ENCODE assay signal across 27 mouse cellular contexts in the genomic region with DNA sequence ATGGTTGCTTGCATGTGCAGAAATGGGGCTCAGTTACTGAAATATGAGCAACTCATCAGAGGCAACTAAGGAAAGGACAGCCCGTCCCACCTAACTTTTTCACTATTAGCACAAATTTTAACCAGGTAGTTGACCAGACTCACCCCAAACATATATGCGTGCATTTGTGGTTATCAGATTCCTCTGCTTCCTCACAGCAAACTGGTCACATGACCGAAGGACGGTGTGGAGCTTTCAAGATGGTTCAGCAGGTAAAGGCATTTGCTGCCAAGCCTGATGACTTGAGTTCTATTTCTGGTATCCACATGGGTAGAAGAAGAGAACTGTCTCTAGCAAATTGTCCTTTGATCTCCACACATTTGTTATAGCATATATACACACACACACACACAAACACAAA. TPM values are rescaled to one million over a fixed set of nuclear protein-coding genes. Genes with fewer than 3 reads are reported as not detected.
"Had no signal": no experiment of that assay in that cellular context is flagged by ENCODE, and none has a peak within 500 bp of the region (broad histone marks: within the 10 kb centered on the region; RNA-seq: fewer than 3 reads in every experiment).

No protein-coding gene starts in this region.

- H3K36me3 ChIP-seq: heart, embryonic 13.5 days; heart, embryonic 15.5 days; hindbrain, embryonic 13.5 days; hindbrain, embryonic 15.5 days; kidney, embryonic 15.5 days; limb, embryonic 13.5 days; limb, embryonic 15.5 days had no signal

- H3K27ac ChIP-seq: heart, embryonic 13.5 days; heart, embryonic 15.5 days; hindbrain, embryonic 13.5 days; hindbrain, embryonic 15.5 days; hindbrain, postnatal 0 days; kidney, embryonic 15.5 days; kidney, postnatal 0 days; limb, embryonic 13.5 days; limb, embryonic 15.5 days had no signal

- H3K27me3 ChIP-seq: heart, embryonic 13.5 days; heart, embryonic 15.5 days; hindbrain, embryonic 13.5 days; hindbrain, embryonic 15.5 days; kidney, embryonic 15.5 days; limb, embryonic 15.5 days had no signal

- H3K4me3 ChIP-seq: gastrocnemius, adult 2 months; heart, embryonic 13.5 days; heart, embryonic 15.5 days; hindbrain, embryonic 13.5 days; hindbrain, embryonic 15.5 days; kidney, embryonic 15.5 days; limb, embryonic 13.5 days; limb, embryonic 15.5 days had no signal

- H3K4me1 ChIP-seq: hindbrain, embryonic 15.5 days; kidney, embryonic 15.5 days; limb, embryonic 13.5 days; limb, embryonic 15.5 days had no signal

- H3K9ac ChIP-seq: heart, embryonic 13.5 days; heart, embryonic 15.5 days; hindbrain, embryonic 13.5 days; hindbrain, embryonic 15.5 days; kidney, embryonic 15.5 days; limb, embryonic 13.5 days; limb, embryonic 15.5 days had no signal

- H3K4me2 ChIP-seq: heart, embryonic 11.5 days; heart, embryonic 13.5 days; heart, embryonic 15.5 days; hindbrain, embryonic 13.5 days; hindbrain, embryonic 15.5 days; kidney, embryonic 15.5 days; limb, embryonic 13.5 days; limb, embryonic 15.5 days; liver, embryonic 11.5 days had no signal

- DNase-seq: gastrocnemius, adult 2 months; gastrocnemius, postnatal 14 days; gastrocnemius, postnatal 36 days; heart, adult 18-20 months; heart, postnatal 14 days; heart, postnatal 36 days; kidney, adult 11 months; kidney, adult 2 months; kidney, adult 9 months; kidney, postnatal 14 days; kidney, postnatal 36 days; layer of hippocampus, adult 9-11 months; layer of hippocampus, postnatal 36 days; left cerebral cortex, postnatal 4 days had no signal

- ATAC-seq: hindbrain, postnatal 0 days; intestine, embryonic 16.5 days had no signal

- H3K9me3 ChIP-seq: heart, embryonic 13.5 days; heart, embryonic 15.5 days; hindbrain, embryonic 13.5 days; hindbrain, embryonic 15.5 days; kidney, embryonic 15.5 days; limb, embryonic 13.5 days; limb, embryonic 15.5 days had no signal

RNA-seq across cellular contexts. Expression of a gene that starts 59.2 kb away (rescaled TPM):
- total RNA-seq: hematopoietic stem cell, adult 5-6 weeks had no signal
